Mouse (Mus musculus): Measurements from ENCODE around the gene Pvalb.

The Pvalb gene

GRCm38 (mm10) chr15:78157824-78158223 is 48.4 kb downstream of the Pvalb start:
- no peak for DNase-seq

DNA sequence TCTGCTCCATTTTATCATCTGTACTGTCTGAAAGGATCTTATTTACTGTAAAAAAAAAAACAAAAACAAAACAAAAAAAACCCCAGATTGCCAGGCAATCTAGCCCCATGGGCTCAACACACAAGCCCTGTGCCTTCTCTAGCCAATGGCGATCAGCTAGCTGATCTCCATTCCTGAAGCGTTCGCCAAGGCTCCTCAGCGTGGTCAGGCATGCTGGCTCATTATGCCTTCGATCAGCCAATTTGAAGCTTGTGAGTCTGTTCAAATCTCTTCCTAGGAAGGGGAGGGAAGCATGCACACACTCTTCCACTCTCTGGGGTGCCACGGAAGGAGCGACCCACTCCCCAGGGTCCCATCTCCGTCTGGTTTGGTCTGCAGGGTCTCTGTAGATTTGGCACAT is 48.9 kb downstream of the Pvalb start:
- DNase-seq: no peak

GRCm38 (mm10) chr15:78155421-78155820 is 50.8 kb downstream of the Pvalb start:
- no peak for DNase-seq

- no peak for DNase-seq
Observed at GRCm38 (mm10) chr15:78153045-78153775, 53.0 kb downstream of the Pvalb start.

DNA sequence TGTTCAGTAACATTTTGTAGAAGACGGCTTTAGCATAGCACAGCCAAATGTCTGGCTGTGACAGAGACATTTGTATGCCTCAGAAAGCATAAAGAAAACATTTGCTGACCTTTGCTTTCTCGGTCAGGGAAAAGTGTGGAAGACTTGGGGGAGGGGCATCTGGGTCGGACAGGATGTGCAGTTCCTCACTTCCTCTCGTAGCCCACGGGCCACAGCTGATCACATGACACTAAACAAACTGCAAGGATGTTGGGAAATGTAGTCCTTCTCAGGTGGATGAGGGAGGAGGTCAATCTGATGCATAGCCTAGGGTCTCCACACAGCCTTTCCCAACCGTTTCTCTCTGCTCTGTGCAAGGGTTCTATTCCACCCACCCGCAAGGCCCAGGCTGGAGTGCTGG is 57.6 kb downstream of the Pvalb start:
- no peak for DNase-seq
